Mouse (Mus musculus): ENCODE results near the gene Kcnq4. TPM values are rescaled to one million over a fixed set of nuclear protein-coding genes. Genes with fewer than 3 reads are reported as not detected.

Gene Kcnq4
- polyA plus RNA-seq, 1 experiment from 2014 or later: 3.9 TPM

DNA sequence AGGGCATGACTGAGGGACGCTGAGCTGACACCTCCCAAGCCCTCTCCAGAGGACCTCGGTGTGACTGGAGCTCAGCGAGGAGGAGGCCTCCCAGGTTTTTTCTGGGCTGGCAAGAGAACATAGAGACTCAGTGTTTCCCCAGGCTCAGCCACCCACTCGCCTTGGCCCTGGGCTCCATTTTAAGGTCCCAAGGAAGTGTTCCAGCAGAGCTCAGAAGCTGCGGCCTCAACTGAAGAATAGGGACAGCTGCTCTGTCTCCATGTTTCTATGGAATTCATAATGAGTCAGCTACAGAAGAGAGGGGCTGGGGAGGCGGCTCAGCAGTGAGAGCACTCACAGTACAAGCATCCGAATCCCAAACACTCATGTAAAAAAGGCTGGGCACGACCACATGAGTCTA is 30.8 kb downstream of the Kcnq4 start:
- Histone ChIP-seq H3K4me2 (replicated peaks; ENCODE audit: low read depth, low read length) (no peak overlapping the region), H3K27me3 (replicated peaks; ENCODE audit: insufficient read depth, low read length) (no peaks in the 10 kb centered on the region), H3K27ac (ENCODE audit: low read length) (no peak overlapping the region), H3K9ac (replicated peaks; ENCODE audit: low read depth) (no peak overlapping the region), H3K36me3 (ENCODE audit: insufficient read depth, low read length) (no peaks in the 10 kb centered on the region), H3K4me3 (ENCODE audit: low read depth, low read length) (no peak overlapping the region), H3K4me1 (ENCODE audit: insufficient read depth, low read depth, low read length) (peaks cover 10% of the 10 kb centered on the region; the same call in 1 of the 2 replicates), H3K9me3 (ENCODE audit: low read length) (no peaks in the 10 kb centered on the region)
- ATAC-seq (no peak), DNase-seq (ENCODE audit: low spot score) (no peak)
- WGBS: 54% methylated on average over 8 of the region's 8 CpGs
- TF ChIP-seq EP300 (IDR thresholded peaks at IDR 0.05): no peak

DNA sequence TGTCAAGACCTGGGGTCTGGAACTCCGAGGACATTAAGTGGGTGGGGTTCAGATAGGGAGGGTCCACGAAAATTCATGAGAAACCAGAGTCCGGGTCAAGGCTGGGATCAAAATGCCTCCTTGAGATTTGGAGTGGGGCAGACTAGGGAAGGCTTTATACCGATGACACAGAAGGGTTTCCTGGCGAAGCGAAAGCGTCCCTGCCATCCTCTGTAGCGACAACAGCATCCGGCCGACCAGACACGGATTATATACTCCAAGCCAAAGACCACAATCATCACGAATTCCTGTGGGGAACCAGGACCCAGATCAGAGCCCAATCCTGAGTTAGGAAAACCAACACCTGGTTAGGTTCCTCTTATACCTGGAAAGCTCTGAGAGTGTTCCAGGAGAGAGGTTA is 31.6 kb downstream of the Kcnq4 start:
- no peak overlapping the region for H3K9ac ChIP-seq (replicated peaks; ENCODE audit: low read depth)

DNA sequence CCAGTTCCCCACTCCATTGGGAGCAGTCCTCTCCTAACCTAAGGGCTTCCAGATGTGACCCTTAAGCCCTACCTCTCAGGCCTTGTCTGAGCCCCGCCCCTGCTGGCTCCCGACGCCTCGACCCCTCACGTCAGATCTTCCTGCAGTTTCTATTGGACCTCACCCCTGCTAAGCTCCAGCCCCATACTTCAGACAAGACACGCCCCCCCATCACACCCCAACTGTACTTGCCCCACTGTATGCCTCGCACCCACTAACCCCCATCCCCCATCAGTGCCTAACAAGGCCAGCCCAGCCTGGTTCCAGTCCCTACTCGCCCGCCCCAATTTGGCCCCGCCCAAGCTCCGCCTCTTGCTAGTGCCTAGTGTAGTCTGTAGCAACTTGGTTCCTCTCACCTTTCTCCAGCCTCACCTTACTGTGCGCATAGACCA is 32.3 kb downstream of the Kcnq4 start:
- Histone ChIP-seq H3K4me2 (replicated peaks; ENCODE audit: low read depth, low read length) (peak overlapping the region; percentile 61), H3K4me3 (ENCODE audit: low read depth, low read length) (peak overlapping the region; percentile 25), H3K27me3 (replicated peaks; ENCODE audit: insufficient read depth, low read length) (no peaks in the 10 kb centered on the region), H3K9ac (replicated peaks; ENCODE audit: low read depth) (no peak overlapping the region), H3K4me1 (ENCODE audit: insufficient read depth, low read depth, low read length) (peaks cover 10% of the 10 kb centered on the region; the same call in 1 of the 2 replicates), H3K9me3 (ENCODE audit: low read length) (no peaks in the 10 kb centered on the region), H3K36me3 (ENCODE audit: insufficient read depth, low read length) (no peaks in the 10 kb centered on the region), H3K27ac (ENCODE audit: low read length) (no peak overlapping the region)
- ATAC-seq (peak; percentile 77), DNase-seq (ENCODE audit: low spot score) (peak; percentile 69)
- no peak for TF ChIP-seq CTCF (IDR thresholded peaks at IDR 0.05)
- TF ChIP-seq EP300 (IDR thresholded peaks at IDR 0.05): no peak
- WGBS: 2% methylated on average over 12 of the region's 12 CpGs

More for the DNA sequence above, 31.6 kb downstream of the Kcnq4 start:
- peak overlapping the region; percentile 25; the same call in 1 of the 2 replicates for H3K4me3 ChIP-seq (ENCODE audit: low read depth, low read length)
- H3K4me1 ChIP-seq (ENCODE audit: insufficient read depth, low read depth, low read length): peaks cover 10% of the 10 kb centered on the region; the same call in 1 of the 2 replicates
- no peaks in the 10 kb centered on the region for H3K27me3 ChIP-seq (replicated peaks; ENCODE audit: insufficient read depth, low read length)
- TF ChIP-seq EP300 (IDR thresholded peaks at IDR 0.05) (no peak), CTCF (IDR thresholded peaks at IDR 0.05) (no peak)
- no peaks in the 10 kb centered on the region for H3K9me3 ChIP-seq (ENCODE audit: low read length)
- WGBS: 14% methylated on average over 12 of the region's 12 CpGs
- ATAC-seq (no peak), DNase-seq (ENCODE audit: low spot score) (no peak)
- H3K4me2 ChIP-seq (replicated peaks; ENCODE audit: low read depth, low read length): peak overlapping the region; percentile 61
- no peak overlapping the region for H3K27ac ChIP-seq (ENCODE audit: low read length)
- H3K36me3 ChIP-seq (ENCODE audit: insufficient read depth, low read length): no peaks in the 10 kb centered on the region

DNA sequence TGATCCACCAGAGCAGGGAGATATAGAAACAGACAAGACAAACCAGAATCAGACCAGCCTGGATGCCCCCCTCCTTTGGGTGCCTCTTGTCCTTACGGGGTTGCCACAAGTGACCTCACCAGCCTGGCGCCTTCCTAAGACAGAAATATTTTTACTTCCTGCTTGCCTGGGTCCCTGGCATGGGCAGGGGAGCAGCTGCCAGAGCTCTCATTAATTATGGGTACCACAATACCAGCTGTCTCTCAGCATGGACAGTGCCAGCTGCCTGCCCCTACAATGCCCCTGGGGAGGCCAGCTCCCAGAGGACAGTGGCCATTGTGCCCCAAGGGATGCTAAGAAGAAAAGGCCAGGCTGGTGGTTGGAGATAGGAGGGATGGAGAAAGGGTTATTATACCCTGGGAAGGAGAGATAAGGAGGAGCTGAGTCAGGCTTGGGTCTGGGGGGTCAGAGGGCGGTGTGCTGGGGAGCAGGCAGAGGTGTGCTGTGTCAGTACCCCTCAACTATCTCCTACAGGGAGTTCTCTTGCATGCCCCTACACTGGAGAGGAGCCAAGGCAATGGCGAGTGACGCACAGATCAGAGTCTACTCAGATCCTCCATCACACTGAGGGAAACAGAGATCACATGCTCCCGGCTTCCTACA is 34.4 kb downstream of the Kcnq4 start:
- Histone ChIP-seq H3K36me3 (ENCODE audit: insufficient read depth, low read length) (no peaks in the 10 kb centered on the region), H3K4me1 (ENCODE audit: insufficient read depth, low read depth, low read length) (peaks cover 10% of the 10 kb centered on the region; the same call in 1 of the 2 replicates), H3K27ac (ENCODE audit: low read length) (no peak overlapping the region), H3K4me2 (replicated peaks; ENCODE audit: low read depth, low read length) (no peak overlapping the region), H3K9me3 (ENCODE audit: low read length) (no peaks in the 10 kb centered on the region), H3K9ac (replicated peaks; ENCODE audit: low read depth) (no peak overlapping the region), H3K27me3 (replicated peaks; ENCODE audit: insufficient read depth, low read length) (no peaks in the 10 kb centered on the region), H3K4me3 (ENCODE audit: low read depth, low read length) (no peak overlapping the region)
- no peak for ATAC-seq
- TF ChIP-seq CTCF (IDR thresholded peaks at IDR 0.05) (no peak), EP300 (IDR thresholded peaks at IDR 0.05) (no peak)
- no peak for DNase-seq (ENCODE audit: low spot score)
- WGBS: 74% methylated on average over 6 of the region's 6 CpGs

DNA sequence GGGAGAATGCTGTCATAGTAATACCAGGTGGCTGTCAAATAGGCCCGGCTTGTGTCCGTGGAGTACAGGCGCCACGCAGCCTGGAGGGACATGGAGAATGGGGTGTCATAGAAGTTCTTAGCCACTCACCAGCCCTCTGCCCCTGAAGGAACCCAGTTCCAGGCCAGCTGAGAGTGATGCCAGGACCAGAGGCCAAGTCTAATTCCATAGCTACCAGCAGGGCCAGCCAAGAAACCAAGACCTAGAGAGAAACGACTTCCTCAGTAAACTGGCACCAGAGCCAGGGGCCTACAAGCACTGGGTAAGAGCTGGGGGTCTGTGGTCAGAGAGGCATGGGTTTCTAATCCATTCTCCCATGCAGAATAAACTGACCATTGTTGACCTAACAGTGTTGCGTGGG is 35.4 kb downstream of the Kcnq4 start:
- Histone ChIP-seq H3K9me3 (ENCODE audit: low read length) (no peaks in the 10 kb centered on the region), H3K27me3 (replicated peaks; ENCODE audit: insufficient read depth, low read length) (no peaks in the 10 kb centered on the region), H3K4me1 (ENCODE audit: insufficient read depth, low read depth, low read length) (peaks cover 10% of the 10 kb centered on the region; the same call in 1 of the 2 replicates), H3K4me3 (ENCODE audit: low read depth, low read length) (no peak overlapping the region), H3K9ac (replicated peaks; ENCODE audit: low read depth) (no peak overlapping the region), H3K36me3 (ENCODE audit: insufficient read depth, low read length) (no peaks in the 10 kb centered on the region), H3K4me2 (replicated peaks; ENCODE audit: low read depth, low read length) (no peak overlapping the region), H3K27ac (ENCODE audit: low read length) (no peak overlapping the region)
- no peak for DNase-seq (ENCODE audit: low spot score)
- TF ChIP-seq EP300 (IDR thresholded peaks at IDR 0.05): no peak
- no peak for TF ChIP-seq CTCF (IDR thresholded peaks at IDR 0.05)
- no peak for ATAC-seq
- 89% methylated on average over 6 of the region's 6 CpGs for WGBS

DNA sequence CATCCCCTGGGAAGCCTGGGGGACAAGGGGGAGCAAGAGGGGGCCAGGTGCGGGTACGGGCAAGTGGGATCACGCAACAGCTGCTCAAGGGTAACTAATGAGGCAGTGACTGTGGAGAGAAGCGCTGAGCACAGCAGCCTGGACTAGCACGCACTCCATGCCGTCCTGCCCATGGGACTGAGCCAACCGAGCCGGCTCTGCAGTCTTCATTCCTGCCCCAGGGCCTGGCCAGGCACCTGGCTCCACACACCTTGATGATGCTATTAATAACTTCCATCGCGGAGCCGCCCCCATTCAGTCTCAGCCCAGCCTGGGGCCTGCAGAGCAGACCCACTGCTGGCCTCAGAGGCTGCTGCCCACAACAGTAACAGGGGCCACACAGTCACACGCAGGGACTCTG is 36.2 kb downstream of the Kcnq4 start:
- DNase-seq (ENCODE audit: low spot score): no peak
- no peak overlapping the region for H3K4me3 ChIP-seq (ENCODE audit: low read depth, low read length)
- H3K27me3 ChIP-seq (replicated peaks; ENCODE audit: insufficient read depth, low read length): no peaks in the 10 kb centered on the region
- peaks cover 10% of the 10 kb centered on the region; the same call in 1 of the 2 replicates for H3K4me1 ChIP-seq (ENCODE audit: insufficient read depth, low read depth, low read length)
- TF ChIP-seq EP300 (IDR thresholded peaks at IDR 0.05) (no peak), CTCF (IDR thresholded peaks at IDR 0.05) (no peak)
- H3K9me3 ChIP-seq (ENCODE audit: low read length): no peaks in the 10 kb centered on the region
- 76% methylated on average over 12 of the region's 12 CpGs for WGBS
- ATAC-seq: no peak
- no peak overlapping the region for H3K4me2 ChIP-seq (replicated peaks; ENCODE audit: low read depth, low read length)
- no peaks in the 10 kb centered on the region for H3K36me3 ChIP-seq (ENCODE audit: insufficient read depth, low read length)
- H3K27ac ChIP-seq (ENCODE audit: low read length): no peak overlapping the region
- no peak overlapping the region for H3K9ac ChIP-seq (replicated peaks; ENCODE audit: low read depth)
